Mouse (Mus musculus): ENCODE measurements around the gene Vmn2r23. TPM values are rescaled to one million over a fixed set of nuclear protein-coding genes. Genes with fewer than 3 reads are reported as not detected.
"Not testable (repeated sequence)": the region's sequence is repeated elsewhere in the genome, so short reads cannot be mapped to it uniquely, and the experiment has no call there.

Vmn2r23 gene
- not detected for total RNA-seq (2021)
- polyA plus RNA-seq (2012; rRNA removed) = not detected in 2 replicates
- long read RNA-seq = 0 reads

- no peak for DNase-seq
Observed at GRCm38 (mm10) chr6:123702370-123702769, at the start of gene Vmn2r23. Gene Vmn2r23 (plus strand): TSS chr6:123702670.

DNA sequence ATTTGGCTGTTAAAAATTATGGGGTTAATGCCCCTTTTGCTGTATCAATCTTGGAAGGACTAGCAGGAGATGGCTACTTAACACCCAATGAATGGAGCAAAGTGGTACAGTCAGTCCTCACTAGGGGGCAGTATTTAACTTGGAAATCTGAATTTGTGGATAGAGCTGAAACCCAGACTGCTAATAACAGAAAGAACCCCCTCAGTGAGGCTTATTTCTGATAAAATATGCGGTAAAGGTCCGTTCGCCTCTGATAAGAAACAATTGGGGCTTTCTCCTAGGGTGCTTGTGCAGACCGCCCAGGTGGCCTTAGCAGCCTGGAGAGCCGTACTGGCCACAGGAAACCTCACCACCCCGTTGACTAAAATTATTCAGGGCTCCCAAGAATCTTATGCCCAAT lies 45.4 kb upstream of the Vmn2r23 start:
- DNase-seq = no peak

DNA sequence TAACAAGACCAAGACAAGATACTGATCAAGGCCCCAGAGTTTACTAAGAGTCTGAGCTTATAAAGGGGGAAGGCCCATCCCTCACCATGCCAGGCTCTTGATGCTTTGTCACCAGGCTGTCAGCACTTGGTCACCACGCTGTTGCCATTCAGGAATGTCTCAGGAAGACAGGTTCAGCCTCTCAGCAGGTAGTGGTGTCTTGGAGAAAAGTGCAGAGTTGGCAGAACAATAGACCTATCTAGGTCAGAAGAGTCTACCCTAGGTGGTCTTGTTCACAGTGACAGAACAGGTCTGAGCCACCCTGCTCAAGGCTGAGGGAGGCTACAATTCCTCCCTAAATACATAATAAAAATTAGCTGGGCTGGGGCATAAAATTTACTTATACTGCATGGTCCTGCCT lies 5.8 kb upstream of the Vmn2r23 start:
- not testable (repeated sequence) for DNase-seq

GRCm38 (mm10) chr6:123697213-123697612 lies 5.3 kb upstream of the Vmn2r23 start:
- no peak for DNase-seq

- DNase-seq = no peak
Observed at GRCm38 (mm10) chr6:123770031-123770430, 67.6 kb downstream of the Vmn2r23 start.

GRCm38 (mm10) chr6:123778579-123778978 lies 76.1 kb downstream of the Vmn2r23 start, which contains the start of gene Vmn2r24:
Gene Vmn2r24 (plus strand): TSS chr6:123778879.
- no peak for DNase-seq

DNA sequence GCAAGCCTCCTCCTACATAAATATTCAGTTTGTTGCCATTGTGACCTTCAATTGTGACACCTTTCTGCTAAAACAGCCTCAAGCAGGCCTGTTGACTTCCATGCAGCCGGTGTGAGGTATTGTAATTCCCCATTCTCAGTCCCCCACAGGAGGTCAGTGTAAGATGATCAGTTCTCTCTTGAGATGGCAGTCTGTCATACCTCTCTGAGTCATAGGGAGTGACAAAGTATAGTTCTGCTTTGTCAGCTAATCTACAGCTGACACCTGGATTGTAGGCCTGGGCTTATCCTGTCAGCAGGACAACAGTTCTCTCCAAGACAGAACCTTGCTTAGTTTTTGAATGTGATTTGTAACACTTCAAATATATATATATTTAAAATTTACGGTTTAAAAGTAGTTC lies 82.4 kb downstream of the Vmn2r23 start:
- no peak for DNase-seq

DNA sequence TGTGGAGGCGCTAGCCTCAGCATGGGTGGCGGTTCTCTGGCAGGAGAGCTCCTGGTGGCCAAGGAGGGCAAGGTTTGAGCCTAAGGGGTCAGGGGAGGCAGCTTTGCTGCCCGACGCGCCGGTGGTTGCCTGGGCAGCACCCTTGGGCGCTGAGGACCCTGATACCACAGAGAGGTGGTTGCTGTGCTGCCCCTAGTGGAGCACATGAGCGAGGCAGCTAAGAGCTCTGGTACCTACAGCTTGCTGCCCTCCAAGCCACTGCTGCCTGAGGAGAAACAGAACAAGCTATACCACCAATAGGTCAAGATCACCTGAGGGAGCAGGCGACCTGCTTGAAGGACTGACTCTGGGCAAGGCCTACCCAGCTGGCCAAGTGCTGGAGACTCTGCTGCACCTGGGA lies 91.3 kb downstream of the Vmn2r23 start:
- no peak for DNase-seq

Other genes with a start within 250 kb of the Vmn2r23 start
- not detected for gene Vmn2r21, start 169.3 kb upstream of the Vmn2r23 start, total RNA-seq (2021)
- gene Vmn2r21, start 169.3 kb upstream of the Vmn2r23 start, polyA plus RNA-seq (2012; rRNA removed) = not detected in 2 replicates
- not detected for gene Vmn2r22, start 51.9 kb upstream of the Vmn2r23 start, total RNA-seq (2021)
- gene Vmn2r22, start 51.9 kb upstream of the Vmn2r23 start, polyA plus RNA-seq (2012; rRNA removed) = not detected in 2 replicates
- gene Vmn2r24, start 76.2 kb downstream of the Vmn2r23 start, total RNA-seq (2021) = not detected
- not detected in 2 replicates for gene Vmn2r24, start 76.2 kb downstream of the Vmn2r23 start, polyA plus RNA-seq (2012; rRNA removed)
- not detected for gene Vmn2r25, start 150.8 kb downstream of the Vmn2r23 start, total RNA-seq (2021)
- gene Vmn2r25, start 150.8 kb downstream of the Vmn2r23 start, polyA plus RNA-seq (2012; rRNA removed) = not detected in 2 replicates

Data from adrenal gland, adult 2 months (tissue).